Mouse (Mus musculus): Measurements from ENCODE around the gene Vps29. TPM values are rescaled to one million over a fixed set of nuclear protein-coding genes. Genes with fewer than 3 reads are reported as not detected.

Gene Vps29
- polyA plus RNA-seq, 1 experiment from 2014 or later, result 347 TPM

GRCm38 (mm10) chr5:122325477-122325876 lies 28.7 kb upstream of the Vps29 start:
- no peak for ATAC-seq (ENCODE audit: low read depth)
- no peaks in the 10 kb centered on the region for H3K27me3 ChIP-seq (ENCODE audit: control insufficient read depth, insufficient read depth, low read length)
- H3K4me3 ChIP-seq (ENCODE audit: low read depth, low read length), result no peak overlapping the region
- H3K9ac ChIP-seq (replicated peaks; ENCODE audit: low read depth, low read length), result no peak overlapping the region
- H3K36me3 ChIP-seq (ENCODE audit: control insufficient read depth, insufficient read depth, low read length), result peaks cover 27% of the 10 kb centered on the region
- no peak overlapping the region for H3K4me2 ChIP-seq (ENCODE audit: low read depth, low read length)
- no peaks in the 10 kb centered on the region for H3K4me1 ChIP-seq (ENCODE audit: control insufficient read depth, insufficient read depth, low read length)
- H3K27ac ChIP-seq (ENCODE audit: low read depth, low read length), result no peak overlapping the region
- no peaks in the 10 kb centered on the region for H3K9me3 ChIP-seq (ENCODE audit: control insufficient read depth, low read length)
- WGBS, result 88% methylated on average over 8 of the region's 8 CpGs

GRCm38 (mm10) chr5:122327283-122327682 lies 26.9 kb upstream of the Vps29 start:
- Histone ChIP-seq H3K4me3 (ENCODE audit: low read depth, low read length) (no peak overlapping the region), H3K36me3 (ENCODE audit: control insufficient read depth, insufficient read depth, low read length) (peaks cover 20% of the 10 kb centered on the region), H3K27ac (ENCODE audit: low read depth, low read length) (no peak overlapping the region), H3K27me3 (ENCODE audit: control insufficient read depth, insufficient read depth, low read length) (no peaks in the 10 kb centered on the region), H3K9me3 (ENCODE audit: control insufficient read depth, low read length) (no peaks in the 10 kb centered on the region), H3K4me1 (ENCODE audit: control insufficient read depth, insufficient read depth, low read length) (no peaks in the 10 kb centered on the region), H3K4me2 (ENCODE audit: low read depth, low read length) (no peak overlapping the region), H3K9ac (replicated peaks; ENCODE audit: low read depth, low read length) (no peak overlapping the region)
- no peak for ATAC-seq (ENCODE audit: low read depth)
- 86% methylated on average over 3 of the region's 3 CpGs for WGBS

GRCm38 (mm10) chr5:122330269-122330668 lies 23.9 kb upstream of the Vps29 start:
- Histone ChIP-seq H3K4me1 (ENCODE audit: control insufficient read depth, insufficient read depth, low read length) (no peaks in the 10 kb centered on the region), H3K36me3 (ENCODE audit: control insufficient read depth, insufficient read depth, low read length) (peaks cover 9% of the 10 kb centered on the region), H3K27me3 (ENCODE audit: control insufficient read depth, insufficient read depth, low read length) (no peaks in the 10 kb centered on the region), H3K27ac (ENCODE audit: low read depth, low read length) (no peak overlapping the region), H3K4me3 (ENCODE audit: low read depth, low read length) (no peak overlapping the region), H3K4me2 (ENCODE audit: low read depth, low read length) (no peak overlapping the region), H3K9ac (replicated peaks; ENCODE audit: low read depth, low read length) (no peak overlapping the region), H3K9me3 (ENCODE audit: control insufficient read depth, low read length) (no peaks in the 10 kb centered on the region)
- 93% methylated on average over 4 of the region's 4 CpGs for WGBS
- no peak for ATAC-seq (ENCODE audit: low read depth)

GRCm38 (mm10) chr5:122334682-122335081 lies 19.5 kb upstream of the Vps29 start:
- no peak overlapping the region for H3K27ac ChIP-seq (ENCODE audit: low read depth, low read length)
- WGBS, result 78% methylated on average over 3 of the region's 3 CpGs
- no peak for ATAC-seq (ENCODE audit: low read depth)
- H3K4me3 ChIP-seq (ENCODE audit: low read depth, low read length), result no peak overlapping the region
- no peak overlapping the region for H3K4me2 ChIP-seq (ENCODE audit: low read depth, low read length)
- H3K4me1 ChIP-seq (ENCODE audit: control insufficient read depth, insufficient read depth, low read length), result no peaks in the 10 kb centered on the region
- H3K27me3 ChIP-seq (ENCODE audit: control insufficient read depth, insufficient read depth, low read length), result no peaks in the 10 kb centered on the region
- no peak overlapping the region for H3K9ac ChIP-seq (replicated peaks; ENCODE audit: low read depth, low read length)
- H3K9me3 ChIP-seq (ENCODE audit: control insufficient read depth, low read length), result no peaks in the 10 kb centered on the region
- H3K36me3 ChIP-seq (ENCODE audit: control insufficient read depth, insufficient read depth, low read length), result no peaks in the 10 kb centered on the region

GRCm38 (mm10) chr5:122336554-122337294 lies 17.4 kb upstream of the Vps29 start:
- no peak overlapping the region for H3K4me2 ChIP-seq (ENCODE audit: low read depth, low read length)
- no peaks in the 10 kb centered on the region for H3K9me3 ChIP-seq (ENCODE audit: control insufficient read depth, low read length)
- H3K27ac ChIP-seq (ENCODE audit: low read depth, low read length), result no peak overlapping the region
- no peaks in the 10 kb centered on the region for H3K4me1 ChIP-seq (ENCODE audit: control insufficient read depth, insufficient read depth, low read length)
- H3K27me3 ChIP-seq (ENCODE audit: control insufficient read depth, insufficient read depth, low read length), result no peaks in the 10 kb centered on the region
- 94% methylated on average over 7 of the region's 7 CpGs for WGBS
- H3K36me3 ChIP-seq (ENCODE audit: control insufficient read depth, insufficient read depth, low read length), result no peaks in the 10 kb centered on the region
- H3K9ac ChIP-seq (replicated peaks; ENCODE audit: low read depth, low read length), result no peak overlapping the region
- no peak for ATAC-seq (ENCODE audit: low read depth)
- H3K4me3 ChIP-seq (ENCODE audit: low read depth, low read length), result no peak overlapping the region

- Histone ChIP-seq H3K4me3 (ENCODE audit: low read depth, low read length) (no peak overlapping the region), H3K4me1 (ENCODE audit: control insufficient read depth, insufficient read depth, low read length) (no peaks in the 10 kb centered on the region), H3K4me2 (ENCODE audit: low read depth, low read length) (no peak overlapping the region), H3K9me3 (ENCODE audit: control insufficient read depth, low read length) (no peaks in the 10 kb centered on the region), H3K27me3 (ENCODE audit: control insufficient read depth, insufficient read depth, low read length) (no peaks in the 10 kb centered on the region), H3K27ac (ENCODE audit: low read depth, low read length) (no peak overlapping the region), H3K36me3 (ENCODE audit: control insufficient read depth, insufficient read depth, low read length) (no peaks in the 10 kb centered on the region), H3K9ac (replicated peaks; ENCODE audit: low read depth, low read length) (no peak overlapping the region)
- 90% methylated on average over 1 of the region's 1 CpGs for WGBS
- no peak for ATAC-seq (ENCODE audit: low read depth)
Observed at GRCm38 (mm10) chr5:122342874-122343273, 11.3 kb upstream of the Vps29 start.

- no peak overlapping the region for H3K4me2 ChIP-seq (ENCODE audit: low read depth, low read length)
- no peak overlapping the region for H3K9ac ChIP-seq (replicated peaks; ENCODE audit: low read depth, low read length)
- no peaks in the 10 kb centered on the region for H3K4me1 ChIP-seq (ENCODE audit: control insufficient read depth, insufficient read depth, low read length)
- H3K27me3 ChIP-seq (ENCODE audit: control insufficient read depth, insufficient read depth, low read length), result no peaks in the 10 kb centered on the region
- H3K9me3 ChIP-seq (ENCODE audit: control insufficient read depth, low read length), result no peaks in the 10 kb centered on the region
- H3K27ac ChIP-seq (ENCODE audit: low read depth, low read length), result 0 out of 2 replicates have a peak overlapping the region, but pooled peaks have one; percentile 1
- WGBS, result 51% methylated on average over 7 of the region's 7 CpGs
- no peak for ATAC-seq (ENCODE audit: low read depth)
- H3K36me3 ChIP-seq (ENCODE audit: control insufficient read depth, insufficient read depth, low read length), result no peaks in the 10 kb centered on the region
- H3K4me3 ChIP-seq (ENCODE audit: low read depth, low read length), result no peak overlapping the region
Observed at GRCm38 (mm10) chr5:122343768-122344167, 10.4 kb upstream of the Vps29 start.

- 8% methylated on average over 5 of the region's 5 CpGs for WGBS
- Histone ChIP-seq H3K36me3 (ENCODE audit: control insufficient read depth, insufficient read depth, low read length) (no peaks in the 10 kb centered on the region), H3K4me1 (ENCODE audit: control insufficient read depth, insufficient read depth, low read length) (no peaks in the 10 kb centered on the region), H3K27me3 (ENCODE audit: control insufficient read depth, insufficient read depth, low read length) (no peaks in the 10 kb centered on the region), H3K4me2 (ENCODE audit: low read depth, low read length) (no peak overlapping the region), H3K9ac (replicated peaks; ENCODE audit: low read depth, low read length) (no peak overlapping the region), H3K4me3 (ENCODE audit: low read depth, low read length) (no peak overlapping the region), H3K9me3 (ENCODE audit: control insufficient read depth, low read length) (no peaks in the 10 kb centered on the region), H3K27ac (ENCODE audit: low read depth, low read length) (no peak overlapping the region)
- ATAC-seq (ENCODE audit: low read depth), result no peak
Observed at GRCm38 (mm10) chr5:122344260-122344659, 9.9 kb upstream of the Vps29 start.

- WGBS, result 77% methylated on average over 4 of the region's 4 CpGs
- H3K4me3 ChIP-seq (ENCODE audit: low read depth, low read length), result no peak overlapping the region
- no peak overlapping the region for H3K9ac ChIP-seq (replicated peaks; ENCODE audit: low read depth, low read length)
- no peak for ATAC-seq (ENCODE audit: low read depth)
- no peak overlapping the region for H3K4me2 ChIP-seq (ENCODE audit: low read depth, low read length)
- no peaks in the 10 kb centered on the region for H3K36me3 ChIP-seq (ENCODE audit: control insufficient read depth, insufficient read depth, low read length)
- H3K4me1 ChIP-seq (ENCODE audit: control insufficient read depth, insufficient read depth, low read length), result no peaks in the 10 kb centered on the region
- no peaks in the 10 kb centered on the region for H3K27me3 ChIP-seq (ENCODE audit: control insufficient read depth, insufficient read depth, low read length)
- no peak overlapping the region for H3K27ac ChIP-seq (ENCODE audit: low read depth, low read length)
- no peaks in the 10 kb centered on the region for H3K9me3 ChIP-seq (ENCODE audit: control insufficient read depth, low read length)
Observed at GRCm38 (mm10) chr5:122345777-122346176, 8.4 kb upstream of the Vps29 start.

All from neural tube, embryonic 14.5 days (tissue).